ENCODE assay signal across 8 mouse cellular contexts in the genomic region with DNA sequence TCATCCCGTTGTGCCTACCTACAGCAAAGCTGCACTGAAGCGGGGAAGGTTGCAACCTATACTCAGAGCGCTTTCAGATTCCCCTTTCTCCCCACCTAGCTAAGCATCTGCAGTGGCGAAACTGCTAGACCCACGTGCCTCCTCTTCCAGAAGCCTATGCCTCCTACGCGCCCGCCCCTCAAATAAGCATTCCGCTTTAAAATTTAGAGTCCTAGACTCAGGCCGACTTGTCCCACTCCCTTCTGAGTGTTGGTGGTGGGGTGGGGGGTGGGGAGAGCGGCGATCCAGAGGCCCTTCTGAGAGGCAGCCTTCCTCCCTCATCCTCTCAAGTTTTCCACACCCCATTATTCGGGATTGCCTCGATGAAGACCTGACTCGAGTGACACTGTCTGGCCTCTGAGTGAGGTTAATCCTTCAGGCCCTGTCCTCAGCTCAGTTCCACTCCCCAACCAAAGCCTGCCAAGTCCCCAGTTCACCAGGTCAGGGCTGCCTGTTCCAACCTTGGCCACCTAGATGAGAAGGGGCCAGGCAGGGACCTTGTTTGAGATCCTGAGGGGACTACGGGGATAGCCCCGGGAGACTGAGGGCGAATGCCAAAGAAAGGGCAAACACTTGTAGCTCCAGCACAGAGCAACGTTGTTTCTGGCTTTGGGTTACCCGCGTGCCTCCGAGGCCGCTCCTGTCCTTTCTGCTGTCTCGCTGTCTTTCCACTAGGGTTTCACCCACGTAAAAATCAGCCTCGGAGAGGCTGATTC. TPM values are rescaled to one million over a fixed set of nuclear protein-coding genes. Genes with fewer than 3 reads are reported as not detected.
DNase-seq lines count a peak whose midpoint lies in the region; ATAC-seq and TF ChIP-seq lines count a peak whose summit lies in the region.

No protein-coding gene starts in this region.

- H3K9me3 ChIP-seq in forebrain, postnatal 0 days (ENCODE audit: low read length): no peaks in the 10 kb centered on the region
- H3K9me3 ChIP-seq in midbrain, embryonic 10.5 days (replicated peaks): no peaks in the 10 kb centered on the region

- no peak for TF ChIP-seq CTCF in forebrain, postnatal 0 days (IDR thresholded peaks at IDR 0.05; ENCODE audit: low read depth)

- whole genome bisulfite sequencing in forebrain, postnatal 0 days: 13% methylated on average over 26 of the region's 26 CpGs
- under 1% methylated on average over 26 of the region's 26 CpGs for WGBS in midbrain, embryonic 10.5 days

- 0 out of 2 replicates have a peak overlapping the region, but pooled peaks have one; percentile 28 for H3K9ac ChIP-seq in forebrain, postnatal 0 days

- intact Hi-C loops in gastrocnemius, postnatal 36 days (cut with DNase I): loop anchor here (5.0 kb wide), 1 partner anchor 1660 kb away; no protein-coding TSS in a partner anchor

- peak; percentile 11 for DNase-seq in gastrocnemius, postnatal 10 days
- DNase-seq in gastrocnemius, postnatal 36 days: no peak
- DNase-seq in CD4-positive helper T cell, adult 2 months (ENCODE audit: low read depth, low spot score): peak; percentile 39
- DNase-seq in forebrain, postnatal 0 days: no peak
- peak; percentile 76 for DNase-seq in midbrain, embryonic 10.5 days (ENCODE audit: low spot score)
- no peak for DNase-seq in frontal cortex, postnatal 14 days (ENCODE audit: low spot score in 2 of 2)
- DNase-seq in urinary bladder, adult 18-20 months (ENCODE audit: low spot score in 2 of 2): no peak
- no peak for DNase-seq in kidney, adult 18-20 months

- ATAC-seq in forebrain, postnatal 0 days: peak; percentile 35; the same call in 1 of the 2 replicates

- H3K36me3 ChIP-seq in forebrain, postnatal 0 days (ENCODE audit: insufficient read depth): peaks cover 4% of the 10 kb centered on the region
- H3K36me3 ChIP-seq in midbrain, embryonic 10.5 days: peaks cover 32% of the 10 kb centered on the region

- H3K4me1 ChIP-seq in forebrain, postnatal 0 days (ENCODE audit: insufficient read depth): peaks cover 4% of the 10 kb centered on the region; the same call in 1 of the 2 replicates
- peaks cover 89% of the 10 kb centered on the region for H3K4me1 ChIP-seq in midbrain, embryonic 10.5 days

- no peak overlapping the region for H3K27ac ChIP-seq in forebrain, postnatal 0 days (ENCODE audit: low read depth, low read length)
- peak overlapping the region; percentile 95 for H3K27ac ChIP-seq in midbrain, embryonic 10.5 days (replicated peaks)

- H3K4me3 ChIP-seq in forebrain, postnatal 0 days (ENCODE audit: low read depth, low read length): peak overlapping the region; percentile 33
- H3K4me3 ChIP-seq in midbrain, embryonic 10.5 days: peak overlapping the region; percentile 68

- H3K4me2 ChIP-seq in forebrain, postnatal 0 days (ENCODE audit: low read depth): peak overlapping the region; percentile 58

- H3K27me3 ChIP-seq in forebrain, postnatal 0 days (ENCODE audit: insufficient read depth, low read length): peaks cover 7% of the 10 kb centered on the region; the same call in 1 of the 2 replicates
- H3K27me3 ChIP-seq in midbrain, embryonic 10.5 days (ENCODE audit: low read depth, poor library complexity, severe bottlenecking): peaks cover 13% of the 10 kb centered on the region; the same call in 1 of the 2 replicates

RNA-seq across cellular contexts. Expression of gene Crabp2, which starts 1.2 kb away (rescaled TPM):
- total RNA-seq in gastrocnemius, postnatal 10 days (2021): 1 to 10 TPM in 1 of 2 experiments, under 1 TPM in 1; 0.96 to 1.1 TPM
- total RNA-seq in gastrocnemius, postnatal 36 days (2021): under 1 TPM; 0.37 to 0.48 TPM
- total RNA-seq in forebrain, postnatal 0 days (2014; rRNA removed): 16.8 and 17.4 TPM in 2 replicates
- polyA plus RNA-seq in forebrain, postnatal 0 days (2015; fragmentation: Nextera tagmentation; extraction: Ambion mirVana): 24.7 and 28.1 TPM in 2 replicates
- 562 and 684 TPM in 2 replicates for polyA plus RNA-seq in midbrain, embryonic 10.5 days (2016; fragmentation: Nextera tagmentation; extraction: Ambion mirVana)

RNA-seq across cellular contexts. Expression of gene Rrnad1, which starts 16.7 kb away (rescaled TPM):
- total RNA-seq in gastrocnemius, postnatal 10 days (2021): 1 to 10 TPM; 4.8 to 7.0 TPM
- total RNA-seq in gastrocnemius, postnatal 36 days (2021): 1 to 10 TPM; 3.0 to 4.1 TPM
- total RNA-seq in forebrain, postnatal 0 days (2014; rRNA removed): 19.3 and 31.8 TPM in 2 replicates
- 10.9 and 15.6 TPM in 2 replicates for polyA plus RNA-seq in forebrain, postnatal 0 days (2015; fragmentation: Nextera tagmentation; extraction: Ambion mirVana)
- polyA plus RNA-seq in midbrain, embryonic 10.5 days (2016; fragmentation: Nextera tagmentation; extraction: Ambion mirVana): 18.6 and 21.6 TPM in 2 replicates

RNA-seq across cellular contexts. Expression of gene Isg20l2, which starts 17.1 kb away (rescaled TPM):
- 10 to 100 TPM; 10.7 to 15.0 TPM for total RNA-seq in gastrocnemius, postnatal 10 days (2021)
- total RNA-seq in gastrocnemius, postnatal 36 days (2021): 1 to 10 TPM; 6.2 to 8.0 TPM
- 29.1 and 31.9 TPM in 2 replicates for total RNA-seq in forebrain, postnatal 0 days (2014; rRNA removed)
- polyA plus RNA-seq in forebrain, postnatal 0 days (2015; fragmentation: Nextera tagmentation; extraction: Ambion mirVana): 16.1 and 19.3 TPM in 2 replicates
- 81.6 and 81.9 TPM in 2 replicates for polyA plus RNA-seq in midbrain, embryonic 10.5 days (2016; fragmentation: Nextera tagmentation; extraction: Ambion mirVana)

RNA-seq across cellular contexts. Expression of gene Nes, which starts 23.6 kb away (rescaled TPM):
- 10 to 100 TPM; 72.4 to 87.7 TPM for total RNA-seq in gastrocnemius, postnatal 10 days (2021)
- total RNA-seq in gastrocnemius, postnatal 36 days (2021): 10 to 100 TPM; 15.4 to 20.5 TPM
- 32.4 and 39.2 TPM in 2 replicates for total RNA-seq in forebrain, postnatal 0 days (2014; rRNA removed)
- 14.5 and 17.9 TPM in 2 replicates for polyA plus RNA-seq in forebrain, postnatal 0 days (2015; fragmentation: Nextera tagmentation; extraction: Ambion mirVana)
- polyA plus RNA-seq in midbrain, embryonic 10.5 days (2016; fragmentation: Nextera tagmentation; extraction: Ambion mirVana): 125 and 158 TPM in 2 replicates

RNA-seq across cellular contexts. Expression of gene Mrpl24, which starts 27.9 kb away (rescaled TPM):
- total RNA-seq in gastrocnemius, postnatal 10 days (2021): 10 to 100 TPM; 47.3 to 55.6 TPM
- total RNA-seq in gastrocnemius, postnatal 36 days (2021): 10 to 100 TPM; 36.7 to 42.3 TPM
- 47.0 and 68.4 TPM in 2 replicates for total RNA-seq in forebrain, postnatal 0 days (2014; rRNA removed)
- 43.4 and 45.7 TPM in 2 replicates for polyA plus RNA-seq in forebrain, postnatal 0 days (2015; fragmentation: Nextera tagmentation; extraction: Ambion mirVana)
- 78.3 and 81.6 TPM in 2 replicates for polyA plus RNA-seq in midbrain, embryonic 10.5 days (2016; fragmentation: Nextera tagmentation; extraction: Ambion mirVana)

Comparison
In these comparisons a context has a peak if more than half of its experiments do, and no peak if none do; other contexts are left out.
1. DNase-seq: peak in gastrocnemius, postnatal 10 days (single experiment), CD4-positive helper T cell, adult 2 months (single experiment) and midbrain, embryonic 10.5 days (single experiment); none in gastrocnemius, postnatal 36 days (0 of 2), forebrain, postnatal 0 days (single experiment), frontal cortex, postnatal 14 days (0 of 2), urinary bladder, adult 18-20 months (0 of 2) and kidney, adult 18-20 months (single experiment).